Mouse (Mus musculus): Measurements from ENCODE around the gene Prkcb. TPM values are rescaled to one million over a fixed set of nuclear protein-coding genes. Genes with fewer than 3 reads are reported as not detected.

The Prkcb gene
- total RNA-seq, 1 experiment from 2014 or later: 3.7 TPM

DNA sequence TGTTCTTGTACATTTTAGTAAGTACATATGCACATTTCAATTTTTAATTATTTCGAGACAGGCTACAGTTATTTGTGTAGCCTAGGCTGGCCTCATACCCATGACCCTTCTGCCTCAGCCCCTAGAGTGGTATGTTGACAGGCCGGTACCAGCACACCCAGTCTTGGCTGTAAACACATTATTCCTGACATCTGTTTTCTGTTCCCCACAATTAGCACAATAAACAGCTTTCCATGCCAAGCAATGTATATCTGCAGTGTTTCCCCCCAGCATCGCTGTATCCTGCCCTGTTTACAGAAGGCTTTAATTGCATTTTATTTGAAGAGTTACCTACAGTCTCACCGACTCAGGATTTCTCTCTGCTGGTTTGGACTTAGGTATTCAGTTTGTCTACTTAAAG, 64.8 kb downstream of the Prkcb start:
- ATAC-seq (replicated peaks; ENCODE audit: low read depth, poor library complexity, severe bottlenecking): no peak

- no peak for ATAC-seq (replicated peaks; ENCODE audit: low read depth, poor library complexity, severe bottlenecking)
Measured at GRCm38 (mm10) chr7:122356941-122357340, 68.4 kb downstream of the Prkcb start.

DNA sequence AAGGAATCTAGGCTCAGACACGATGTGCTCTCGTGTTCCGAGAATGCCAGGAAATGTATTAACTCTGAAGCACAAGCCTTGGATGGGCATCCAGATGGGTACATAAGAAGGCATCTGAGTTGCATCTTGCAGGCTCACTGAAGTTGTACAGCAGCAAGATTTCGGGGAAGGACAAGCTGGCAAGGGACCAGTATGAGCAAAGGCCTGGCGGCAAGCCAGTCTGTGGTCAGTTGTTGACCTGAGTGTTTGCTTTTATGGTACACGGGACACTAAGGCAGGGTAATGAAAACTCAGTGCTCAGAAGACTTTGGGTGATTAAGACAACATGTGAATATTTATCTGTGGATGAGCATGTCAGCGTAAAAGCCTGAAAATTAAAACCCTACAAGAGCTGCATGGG, 69.3 kb downstream of the Prkcb start:
- no peak for ATAC-seq (replicated peaks; ENCODE audit: low read depth, poor library complexity, severe bottlenecking)

GRCm38 (mm10) chr7:122366635-122367034, 78.1 kb downstream of the Prkcb start:
- ATAC-seq (replicated peaks; ENCODE audit: low read depth, poor library complexity, severe bottlenecking): no peak

GRCm38 (mm10) chr7:122367303-122368007, 78.9 kb downstream of the Prkcb start:
- no peak for ATAC-seq (replicated peaks; ENCODE audit: low read depth, poor library complexity, severe bottlenecking)

DNA sequence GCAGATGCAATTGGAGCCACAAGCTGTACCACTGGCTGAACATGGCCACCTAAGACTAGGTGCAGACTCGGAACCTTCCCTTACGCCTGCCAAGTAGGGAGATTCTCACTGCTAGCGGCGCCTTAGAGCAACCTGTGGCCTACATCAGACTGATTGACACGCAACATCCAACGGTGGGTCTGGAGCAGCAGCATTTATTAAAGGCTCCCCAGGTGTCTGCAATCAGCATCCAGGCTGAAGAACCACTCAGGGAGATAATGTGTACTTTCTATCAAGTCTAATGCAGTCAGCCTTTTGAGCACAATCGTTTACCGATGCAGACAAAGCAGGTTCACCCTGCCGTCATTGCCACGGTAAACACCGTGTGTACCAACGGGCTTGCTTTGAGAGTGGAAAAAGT, 81.9 kb downstream of the Prkcb start:
- no peak for ATAC-seq (replicated peaks; ENCODE audit: low read depth, poor library complexity, severe bottlenecking)

DNA sequence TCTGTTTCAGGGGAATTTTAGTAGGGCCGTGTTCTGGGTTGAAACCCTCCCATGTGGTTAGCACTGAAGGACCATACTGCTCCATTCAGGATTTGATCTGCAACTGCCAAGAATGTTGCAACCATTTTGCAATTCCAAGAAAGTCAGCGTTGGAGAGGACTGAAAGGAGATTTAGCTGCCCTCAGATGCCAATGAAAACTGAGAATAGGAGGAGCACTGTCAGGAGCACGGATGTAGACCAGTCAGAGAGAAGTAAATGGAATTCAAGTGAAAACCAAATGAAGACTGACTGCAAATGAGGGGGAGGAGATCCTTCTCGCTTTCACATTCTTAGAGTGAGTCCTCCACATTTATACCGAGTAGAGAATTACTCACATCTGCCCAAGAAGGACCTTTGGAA, 83.4 kb downstream of the Prkcb start:
- ATAC-seq (replicated peaks; ENCODE audit: low read depth, poor library complexity, severe bottlenecking): no peak

DNA sequence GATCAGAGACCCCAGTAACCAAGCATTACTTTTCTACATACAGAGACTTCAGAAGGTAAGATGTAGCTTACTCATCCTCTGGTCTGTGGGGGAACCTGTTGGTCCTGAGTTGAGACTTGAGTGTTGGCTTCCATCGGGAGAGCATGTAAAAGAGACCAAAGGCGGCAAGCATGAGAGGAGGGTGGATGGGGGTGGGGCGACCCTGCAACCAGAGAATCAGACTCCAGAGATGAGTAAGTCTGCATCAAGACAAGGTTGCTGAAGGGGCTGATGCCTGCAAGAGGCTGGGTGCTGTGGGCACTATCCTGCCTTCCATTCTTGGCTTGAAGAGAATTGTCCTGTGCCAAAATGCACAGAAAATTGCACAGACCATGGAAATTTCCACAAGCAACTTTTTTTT, 83.8 kb downstream of the Prkcb start:
- no peak for ATAC-seq (replicated peaks; ENCODE audit: low read depth, poor library complexity, severe bottlenecking)

- peak; percentile 55 for ATAC-seq (replicated peaks; ENCODE audit: low read depth, poor library complexity, severe bottlenecking)
Measured at GRCm38 (mm10) chr7:122376845-122377244, 88.3 kb downstream of the Prkcb start.

DNA sequence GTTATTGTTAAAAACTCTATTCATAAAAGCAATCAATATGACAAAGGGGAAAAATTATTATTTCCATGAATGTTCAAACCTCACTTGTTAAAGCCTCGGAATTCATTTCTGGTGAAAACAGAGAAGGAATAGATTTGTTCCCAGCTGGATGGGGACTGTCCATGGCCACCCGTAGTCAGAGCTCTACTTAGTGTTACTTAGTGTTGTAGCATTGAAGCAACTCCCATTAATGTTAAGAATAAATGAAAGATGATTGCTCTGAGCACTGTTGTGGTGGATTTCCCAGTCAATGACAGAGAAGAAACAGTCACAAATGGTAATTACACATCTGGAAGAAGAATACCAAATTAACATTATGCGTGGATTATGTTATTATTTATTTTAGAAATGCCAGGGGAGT, 89.4 kb downstream of the Prkcb start:
- no peak for ATAC-seq (replicated peaks; ENCODE audit: low read depth, poor library complexity, severe bottlenecking)

- ATAC-seq (replicated peaks; ENCODE audit: low read depth, poor library complexity, severe bottlenecking): peak; percentile 85
Measured at GRCm38 (mm10) chr7:122378473-122378872, 89.9 kb downstream of the Prkcb start.

DNA sequence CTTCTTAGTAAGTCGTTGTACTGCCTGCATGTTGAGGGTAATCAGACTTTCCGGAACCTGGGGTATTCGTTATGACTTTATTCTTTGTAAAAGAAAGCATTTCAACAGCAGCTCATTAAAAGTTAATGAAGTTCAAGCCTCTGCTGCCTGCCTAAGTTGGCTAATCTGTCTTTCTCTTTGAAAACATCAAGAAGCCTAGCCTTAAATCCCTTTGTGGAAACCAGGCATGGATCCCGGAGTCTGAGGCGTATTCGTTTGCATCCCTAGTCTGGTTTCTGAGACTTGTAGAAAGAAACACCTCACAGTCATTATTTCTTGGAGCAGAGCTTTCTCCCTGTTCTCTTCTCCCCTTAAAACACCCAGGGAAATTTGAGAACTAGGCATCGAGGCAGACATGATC, 90.7 kb downstream of the Prkcb start:
- ATAC-seq (replicated peaks; ENCODE audit: low read depth, poor library complexity, severe bottlenecking): no peak

GRCm38 (mm10) chr7:122380336-122381130, 92.0 kb downstream of the Prkcb start:
- no peak for ATAC-seq (replicated peaks; ENCODE audit: low read depth, poor library complexity, severe bottlenecking)

GRCm38 (mm10) chr7:122381560-122381959, 93.0 kb downstream of the Prkcb start:
- ATAC-seq (replicated peaks; ENCODE audit: low read depth, poor library complexity, severe bottlenecking): no peak

GRCm38 (mm10) chr7:122383260-122383659, 94.7 kb downstream of the Prkcb start:
- ATAC-seq (replicated peaks; ENCODE audit: low read depth, poor library complexity, severe bottlenecking): no peak

- ATAC-seq (replicated peaks; ENCODE audit: low read depth, poor library complexity, severe bottlenecking): no peak
Measured at GRCm38 (mm10) chr7:122384891-122385290, 96.3 kb downstream of the Prkcb start.

- no peak for ATAC-seq (replicated peaks; ENCODE audit: low read depth, poor library complexity, severe bottlenecking)
Measured at GRCm38 (mm10) chr7:122386567-122386966, 98.0 kb downstream of the Prkcb start.

- 0 out of 2 replicates have a peak, but pooled peaks have one; percentile 9 for ATAC-seq (replicated peaks; ENCODE audit: low read depth, poor library complexity, severe bottlenecking)
Measured at GRCm38 (mm10) chr7:122387896-122388295, 99.3 kb downstream of the Prkcb start.

GRCm38 (mm10) chr7:122388858-122389257, 100.3 kb downstream of the Prkcb start:
- no peak for ATAC-seq (replicated peaks; ENCODE audit: low read depth, poor library complexity, severe bottlenecking)

GRCm38 (mm10) chr7:122389633-122390032, 101.1 kb downstream of the Prkcb start:
- ATAC-seq (replicated peaks; ENCODE audit: low read depth, poor library complexity, severe bottlenecking): no peak

DNA sequence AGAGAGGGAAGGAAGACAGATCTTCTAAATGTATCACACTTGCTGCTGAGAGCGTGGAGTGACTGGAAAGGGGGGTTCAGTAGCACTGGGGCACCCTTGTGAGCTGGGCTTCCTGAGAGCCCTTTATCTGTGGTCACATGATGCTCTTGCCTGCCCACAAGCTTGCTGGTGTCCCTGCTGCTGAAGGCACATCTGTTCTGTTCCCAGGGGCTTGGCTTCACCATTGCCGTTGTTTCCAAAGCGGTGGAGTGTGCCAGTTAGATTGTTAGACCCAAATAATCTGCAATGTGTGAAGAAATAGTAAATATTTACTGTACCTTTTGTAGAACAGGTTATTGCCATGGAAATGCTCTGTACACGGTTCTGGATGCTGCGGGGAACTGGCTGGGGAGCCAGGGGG, 101.6 kb downstream of the Prkcb start:
- peak; percentile 90 for ATAC-seq (replicated peaks; ENCODE audit: low read depth, poor library complexity, severe bottlenecking)

DNA sequence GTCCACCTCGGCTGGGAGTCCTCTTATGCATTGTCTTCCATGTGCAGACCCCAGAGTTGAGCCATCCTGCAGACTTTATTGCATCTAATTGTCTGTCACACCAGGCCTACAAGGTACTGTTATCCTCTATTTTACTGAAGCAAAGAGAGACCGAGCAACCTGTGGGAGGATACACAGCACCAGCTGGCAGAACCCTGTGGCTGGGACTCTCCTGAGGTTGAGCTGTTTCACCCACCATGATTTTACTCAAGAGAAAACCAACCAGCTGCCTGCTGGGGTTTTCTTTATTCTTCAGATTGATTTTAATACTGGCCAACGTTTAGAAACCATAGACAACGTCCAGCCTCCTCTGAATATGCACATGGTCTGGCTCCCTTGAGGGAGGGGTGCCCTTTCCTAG, 102.1 kb downstream of the Prkcb start:
- no peak for ATAC-seq (replicated peaks; ENCODE audit: low read depth, poor library complexity, severe bottlenecking)
